Mouse (Mus musculus) hindbrain, embryonic 12.5 days (tissue): ENCODE measurements at regions not wholly inside any gene's neighbourhood (a gene's known extent, or its start where the extent isn't known, plus 50 kb on each side); places are given as distances from the start of the nearest gene placed in this dataset.
"Not testable (repeated sequence)": the region's sequence is repeated elsewhere in the genome, so short reads cannot be mapped to it uniquely, and the experiment has no call there.

Source experiments
- ATAC-seq: fragments of 200-750 bp; cut with Nextera tagmentation; 2 replicates; pipeline ENCODE4 v1.8.0; 2017; ENCODE audit warnings: moderate TSS enrichment; ENCODE audit not compliant: low FRiP score
- H3K27ac ChIP-seq: fragments of 300-500 bp; sonication (generic); 2 replicates; pipeline ENCODE4 v1.5.1; 2016; ENCODE audit warnings: mild to moderate bottlenecking
- H3K27me3 ChIP-seq: fragments of 300-500 bp; sonication (generic); 2 replicates; pipeline ENCODE4 v1.6.1; 2016; ENCODE audit warnings: mild to moderate bottlenecking
- H3K36me3 ChIP-seq: fragments of 300-500 bp; sonication (generic); 2 replicates; pipeline ENCODE4 v1.6.1; 2016; ENCODE audit warnings: mild to moderate bottlenecking
- H3K4me1 ChIP-seq: fragments of 300-500 bp; sonication (generic); 2 replicates; pipeline ENCODE4 v1.6.1; 2016
- H3K4me2 ChIP-seq: fragments of 300-500 bp; sonication (generic); replicated peaks from 2 replicates; pipeline ENCODE4 v1.6.1; 2016; ENCODE audit warnings: mild to moderate bottlenecking
- H3K4me3 ChIP-seq: fragments of 300-500 bp; sonication (generic); 2 replicates; pipeline ENCODE4 v1.5.1; 2016; ENCODE audit warnings: mild to moderate bottlenecking
- H3K9ac ChIP-seq: fragments of 300-500 bp; sonication (generic); 2 replicates; pipeline ENCODE4 v1.6.1; 2016; ENCODE audit warnings: mild to moderate bottlenecking, moderate library complexity
- H3K9me3 ChIP-seq: fragments of 300-500 bp; sonication (generic); replicated peaks from 2 replicates; pipeline ENCODE4 v1.6.1; 2016; ENCODE audit warnings: mild to moderate bottlenecking
- WGBS: fragments of 180-500 bp; shearing (Covaris S2); methylation state at CpG from one replicate; pipeline ENCODE4 v1.1.7; 2016; 5-methylcytosine and 5-hydroxymethylcytosine counted together

DNA sequence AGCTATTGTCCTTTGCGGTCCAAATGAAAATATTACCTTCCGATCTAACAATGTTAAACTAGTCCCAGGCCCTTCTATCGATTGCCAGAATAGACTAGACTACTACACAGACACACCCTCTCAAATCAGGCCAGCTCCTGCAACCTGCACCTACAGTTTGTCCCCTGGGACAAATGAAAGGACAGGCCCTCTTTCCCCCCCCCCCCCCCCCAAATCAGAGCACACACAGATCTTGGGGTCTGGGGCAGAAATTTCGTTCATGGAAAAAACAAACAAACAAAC, 77.8 kb downstream of the BC107364 start:
- no CpG with 5 or more reads among the region's 4 CpGs for whole genome bisulfite sequencing
- H3K4me2 ChIP-seq, H3K4me3 ChIP-seq, H3K9me3 ChIP-seq, H3K27ac ChIP-seq, H3K9ac ChIP-seq, H3K27me3 ChIP-seq, H3K4me1 ChIP-seq, H3K36me3 ChIP-seq: not testable (repeated sequence)
- ATAC-seq: 0 out of 2 replicates have a peak, but pooled peaks have one; percentile 11

- H3K9me3 ChIP-seq, H3K4me3 ChIP-seq, H3K9ac ChIP-seq, H3K36me3 ChIP-seq, H3K27me3 ChIP-seq, H3K27ac ChIP-seq, H3K4me2 ChIP-seq, H3K4me1 ChIP-seq: not testable (repeated sequence)
- 7% methylated on average over 2 of the region's 43 CpGs for WGBS
- peak; percentile 61; the same call in 1 of the 2 replicates for ATAC-seq
These were observed 78.3 kb downstream of the BC107364 start for GRCm38 (mm10) chr3:96373600-96374342.

- H3K4me3 ChIP-seq, H3K4me1 ChIP-seq, H3K36me3 ChIP-seq, H3K9me3 ChIP-seq, H3K4me2 ChIP-seq, H3K9ac ChIP-seq, ATAC-seq, H3K27ac ChIP-seq: not testable (repeated sequence)
- 45% methylated on average over 10 of the region's 10 CpGs for WGBS
- H3K27me3 ChIP-seq: peaks cover 21% of the 10 kb centered on the region
These were observed 68.8 kb upstream of the Fcgr1 start for GRCm38 (mm10) chr3:96362581-96362980.

DNA sequence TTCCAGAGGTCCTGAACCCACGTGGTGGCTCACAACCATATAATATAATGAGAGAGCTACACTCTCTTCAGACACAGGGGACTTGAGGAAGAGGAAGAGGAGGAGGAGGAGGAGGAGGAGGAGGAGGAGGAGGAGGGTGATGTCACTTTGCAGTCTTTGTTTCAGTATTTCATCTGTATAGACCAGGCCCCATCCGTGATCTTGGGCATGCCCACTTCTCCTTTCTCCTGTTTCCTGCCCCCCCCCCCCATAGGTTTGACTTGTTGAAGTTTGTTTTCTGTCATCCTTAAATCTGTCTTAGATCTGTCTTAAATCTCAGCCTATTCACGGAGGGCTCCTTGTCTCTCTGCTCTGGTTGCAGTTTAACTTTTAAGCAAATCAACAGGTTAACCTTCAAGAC, 67.0 kb upstream of the Fcgr1 start:
- no peaks in the 10 kb centered on the region for H3K9me3 ChIP-seq
- 95% methylated on average over 2 of the region's 3 CpGs for WGBS
- peaks cover 21% of the 10 kb centered on the region for H3K27me3 ChIP-seq
- no peak overlapping the region for H3K4me2 ChIP-seq
- no peak overlapping the region for H3K27ac ChIP-seq
- no peak for ATAC-seq
- no peaks in the 10 kb centered on the region for H3K4me1 ChIP-seq
- H3K9ac ChIP-seq: no peak overlapping the region
- no peak overlapping the region for H3K4me3 ChIP-seq
- H3K36me3 ChIP-seq: no peaks in the 10 kb centered on the region

- not testable (repeated sequence) for H3K9me3 ChIP-seq, H3K9ac ChIP-seq, H3K4me1 ChIP-seq, H3K4me3 ChIP-seq, H3K36me3 ChIP-seq, H3K27ac ChIP-seq, H3K4me2 ChIP-seq
- peaks cover 21% of the 10 kb centered on the region for H3K27me3 ChIP-seq
- 0% methylated on average over 2 of the region's 21 CpGs for WGBS
- peak; percentile 72 for ATAC-seq
These were observed 66.4 kb upstream of the Fcgr1 start for GRCm38 (mm10) chr3:96360214-96360536.

- ATAC-seq: peak; percentile 68
- H3K36me3 ChIP-seq, H3K27ac ChIP-seq, H3K9ac ChIP-seq, H3K4me2 ChIP-seq, H3K9me3 ChIP-seq, H3K4me1 ChIP-seq, H3K4me3 ChIP-seq: not testable (repeated sequence)
- no CpG with 5 or more reads among the region's 26 CpGs for WGBS
- peaks cover 21% of the 10 kb centered on the region for H3K27me3 ChIP-seq
These were observed 65.9 kb upstream of the Fcgr1 start for GRCm38 (mm10) chr3:96359507-96360213.

DNA sequence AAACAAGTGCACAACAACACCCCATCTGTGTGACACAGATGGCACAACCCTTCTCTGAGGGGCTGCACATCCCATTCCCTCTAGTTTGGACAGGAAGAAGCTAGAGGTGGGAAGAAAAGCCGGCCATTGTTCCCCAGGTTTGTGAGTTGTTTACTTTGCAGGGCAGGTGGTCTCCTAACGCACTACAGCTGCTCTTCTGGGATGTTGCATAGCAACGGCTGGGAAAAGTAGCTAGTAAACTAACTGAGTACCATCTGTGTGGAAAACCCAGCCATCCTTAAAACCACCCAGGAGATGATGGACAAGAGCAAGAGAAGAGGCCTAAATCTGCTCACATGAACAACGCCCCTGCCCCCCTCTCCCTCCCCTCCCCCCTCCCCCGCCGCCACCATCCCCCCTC, 57.9 kb upstream of the Fcgr1 start:
- H3K27ac ChIP-seq, ATAC-seq, H3K27me3 ChIP-seq, H3K9me3 ChIP-seq, H3K4me3 ChIP-seq, H3K9ac ChIP-seq, H3K36me3 ChIP-seq, H3K4me2 ChIP-seq, H3K4me1 ChIP-seq: not testable (repeated sequence)
- WGBS: no CpG with 5 or more reads among the region's 6 CpGs

- ATAC-seq, H3K36me3 ChIP-seq, H3K9me3 ChIP-seq, H3K4me2 ChIP-seq, H3K4me3 ChIP-seq, H3K9ac ChIP-seq, H3K27me3 ChIP-seq, H3K27ac ChIP-seq, H3K4me1 ChIP-seq: not testable (repeated sequence)
- no CpG with 5 or more reads among the region's 13 CpGs for WGBS
These were observed 57.2 kb upstream of the Fcgr1 start for GRCm38 (mm10) chr3:96350985-96351384.

- not testable (repeated sequence) for H3K36me3 ChIP-seq, H3K4me2 ChIP-seq, H3K9me3 ChIP-seq, H3K4me1 ChIP-seq, H3K9ac ChIP-seq, ATAC-seq, H3K27ac ChIP-seq, H3K4me3 ChIP-seq
- no CpG with 5 or more reads among the region's 17 CpGs for WGBS
- H3K27me3 ChIP-seq: peaks cover 32% of the 10 kb centered on the region
These were observed 52.8 kb upstream of the Fcgr1 start for GRCm38 (mm10) chr3:96346543-96346942.

DNA sequence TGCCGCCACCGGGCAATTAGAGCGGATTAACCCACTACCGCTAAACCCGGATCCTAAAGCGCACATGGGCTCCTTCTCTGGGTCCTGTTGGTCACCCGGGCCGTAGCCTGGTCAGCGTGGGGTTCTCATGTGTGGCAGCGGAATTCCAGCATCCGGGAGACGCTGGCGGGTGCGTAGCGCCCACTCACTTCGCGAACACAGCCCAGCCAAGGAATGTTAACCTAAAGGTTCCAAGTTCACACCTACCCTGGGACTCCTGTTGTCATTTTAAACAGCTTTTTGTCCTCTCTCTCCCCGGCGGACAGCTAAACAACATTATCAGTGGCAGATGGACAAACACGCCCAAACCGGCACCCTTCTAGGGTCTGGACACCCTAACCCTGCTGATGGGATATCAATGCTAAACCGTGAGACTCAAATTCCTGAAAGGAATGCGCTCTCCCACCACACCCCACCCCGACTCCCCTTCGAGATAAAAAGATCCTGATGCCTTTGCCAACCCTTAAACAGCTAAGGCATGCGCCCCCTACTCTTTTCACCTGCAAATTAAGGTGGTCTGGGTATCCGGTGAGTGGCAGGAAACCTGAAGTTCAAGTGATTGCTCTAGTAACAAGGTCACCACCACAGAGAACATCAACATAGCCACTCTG, 49.8 kb upstream of the Fcgr1 start:
- Histone ChIP-seq H3K27ac (no peak overlapping the region), H3K27me3 (peaks cover 53% of the 10 kb centered on the region), H3K4me1 (no peaks in the 10 kb centered on the region), H3K9ac (no peak overlapping the region), H3K4me2 (no peak overlapping the region), H3K9me3 (no peaks in the 10 kb centered on the region), H3K36me3 (no peaks in the 10 kb centered on the region), H3K4me3 (no peak overlapping the region)
- WGBS: 2% methylated on average over 27 of the region's 27 CpGs
- ATAC-seq: no peak
